Mouse (Mus musculus) gastrocnemius, postnatal 36 days (tissue): ENCODE measurements around the gene Igsf3. TPM values are rescaled to one million over a fixed set of nuclear protein-coding genes. Genes with fewer than 3 reads are reported as not detected.

Experiments
- DNase-seq, 2 experiments: peaks; one replicate each; pipeline ENCODE4 v3.0.0; 2022
- intact Hi-C: fragments of 180-260 bp; cut with DNase I; formaldehyde crosslinking; loops from one replicate; pipeline ENCODE4 v1.15.1; 2025
- long read RNA-seq, 2 experiments: library from polyadenylated mRNA; stranded (forward); transcript quantifications; one replicate each; pipeline ENCODE4 v2.0.0; 2021
- total RNA-seq, 2 experiments: library from RNA; stranded (reverse); gene quantifications; 2 replicates each; pipeline ENCODE4 v1.2.3; 2021

The Igsf3 gene
- 1 to 10 TPM; 3.9 to 4.1 TPM for total RNA-seq
- long read RNA-seq, experiment 1: 0 reads
- long read RNA-seq, experiment 2, partial matches to known transcripts: 0 of 2 reads
- long read RNA-seq, experiment 2, other reads (novel, unspliced or antisense): 2 of 2 reads

GRCm38 (mm10) chr3:101376538-101377247 is at the start of gene Igsf3:
Gene Igsf3, plus strand, starts transcription at chr3:101377083.
- DNase-seq: peak; percentile 72 to 73
- intact Hi-C loops: no loop called here

- DNase-seq: no peak
- intact Hi-C loops: no loop called here
Measured at GRCm38 (mm10) chr3:101327248-101327647, 49.6 kb upstream of the Igsf3 start.

GRCm38 (mm10) chr3:101328617-101329016 is 48.3 kb upstream of the Igsf3 start:
- intact Hi-C loops: no loop called here
- no peak for DNase-seq

- intact Hi-C loops: no loop called here
- DNase-seq: no peak
Measured at GRCm38 (mm10) chr3:101343199-101343924, 33.5 kb upstream of the Igsf3 start.

- no peak for DNase-seq
- intact Hi-C loops: no loop called here
Measured at GRCm38 (mm10) chr3:101344246-101344645, 32.6 kb upstream of the Igsf3 start.

GRCm38 (mm10) chr3:101345299-101345698 is 31.6 kb upstream of the Igsf3 start:
- intact Hi-C loops: no loop called here
- DNase-seq: no peak

- no peak for DNase-seq
- intact Hi-C loops: no loop called here
Measured at GRCm38 (mm10) chr3:101346806-101347205, 30.1 kb upstream of the Igsf3 start.

- DNase-seq: no peak
- intact Hi-C loops: no loop called here
Measured at GRCm38 (mm10) chr3:101348501-101349161, 28.3 kb upstream of the Igsf3 start.

- DNase-seq: no peak
- intact Hi-C loops: no loop called here
Measured at GRCm38 (mm10) chr3:101349542-101350307, 27.2 kb upstream of the Igsf3 start.

GRCm38 (mm10) chr3:101350406-101350805 is 26.5 kb upstream of the Igsf3 start:
- intact Hi-C loops: no loop called here

GRCm38 (mm10) chr3:101354490-101354889 is 22.4 kb upstream of the Igsf3 start:
- peak in 1 of 2 experiments; percentile 28 for DNase-seq
- intact Hi-C loops: no loop called here

More at GRCm38 (mm10) chr3:101350406-101350805, 26.5 kb upstream of the Igsf3 start:
- DNase-seq: no peak

GRCm38 (mm10) chr3:101355702-101356101 is 21.2 kb upstream of the Igsf3 start:
- DNase-seq: no peak

GRCm38 (mm10) chr3:101356583-101357553 is 20.0 kb upstream of the Igsf3 start:
- intact Hi-C loops: no loop called here
- DNase-seq: no peak

More at GRCm38 (mm10) chr3:101355702-101356101, 21.2 kb upstream of the Igsf3 start:
- intact Hi-C loops: no loop called here

GRCm38 (mm10) chr3:101360832-101361231 is 16.1 kb upstream of the Igsf3 start:
- intact Hi-C loops: no loop called here
- no peak for DNase-seq

- DNase-seq: no peak
- intact Hi-C loops: no loop called here
Measured at GRCm38 (mm10) chr3:101362391-101362790, 14.5 kb upstream of the Igsf3 start.

- DNase-seq: peak in 1 of 2 experiments; percentile 14
- intact Hi-C loops: no loop called here
Measured at GRCm38 (mm10) chr3:101363574-101363973, 13.3 kb upstream of the Igsf3 start.

GRCm38 (mm10) chr3:101365081-101365612 is 11.7 kb upstream of the Igsf3 start:
- no peak for DNase-seq
- intact Hi-C loops: no loop called here

GRCm38 (mm10) chr3:101365911-101366310 is 11.0 kb upstream of the Igsf3 start:
- intact Hi-C loops: no loop called here
- no peak for DNase-seq

- no peak for DNase-seq
- intact Hi-C loops: no loop called here
Measured at GRCm38 (mm10) chr3:101367372-101367771, 9.5 kb upstream of the Igsf3 start.
